Mouse (Mus musculus): ENCODE results near the gene Vmn2r27. TPM values are rescaled to one million over a fixed set of nuclear protein-coding genes. Genes with fewer than 3 reads are reported as not detected.
A peak's percentile ranks its signal among the peaks of the same experiment; 100 is the strongest.

Vmn2r27 gene
- total RNA-seq (2021) = not detected

DNA sequence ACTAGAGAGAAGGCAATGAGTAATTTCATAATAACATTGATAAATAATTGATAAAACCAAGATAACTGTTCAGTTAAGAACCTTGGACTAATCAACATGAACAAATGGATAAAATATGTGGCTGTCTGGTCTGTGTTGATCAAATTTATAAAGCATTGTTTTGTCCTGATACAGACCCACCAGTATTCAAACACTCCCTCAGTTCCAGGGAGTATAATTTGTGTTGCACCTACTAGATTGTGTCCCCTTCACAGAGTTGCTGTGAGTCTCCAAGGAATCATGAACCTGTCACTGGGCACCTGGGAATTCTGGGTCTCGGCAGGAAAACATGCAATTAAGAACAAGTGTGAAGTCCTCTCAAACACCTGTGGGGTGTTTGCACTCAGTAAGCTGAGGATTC lies at the start of gene Vmn2r27:
Gene Vmn2r27, minus strand, starts transcription at position 101 of the 400 bp plus-strand sequence.
- no peak for DNase-seq (ENCODE audit: low spot score in 2 of 2)
- intact Hi-C loops (cut with DNase I) = no loop called here

DNA sequence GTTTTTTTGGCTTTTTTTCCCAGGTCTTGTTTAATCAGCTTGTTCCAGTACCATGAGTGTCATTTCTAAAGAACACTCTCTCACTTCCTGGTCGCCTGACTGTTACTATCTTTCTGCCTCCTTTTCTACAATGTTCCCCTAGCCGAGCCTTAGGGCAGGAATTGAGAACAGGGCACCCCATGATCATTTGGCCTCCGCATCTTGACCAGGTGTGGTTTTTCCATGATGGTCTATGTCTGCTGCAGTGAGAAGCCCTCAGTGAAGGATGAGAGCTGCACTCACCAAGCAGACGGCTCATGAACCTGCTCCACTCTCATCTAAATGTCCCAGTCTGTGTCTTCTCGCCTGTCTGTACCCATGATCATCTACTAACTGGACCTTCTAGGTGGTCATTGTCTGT lies 46.6 kb upstream of the Vmn2r27 start:
- intact Hi-C loops (cut with DNase I) = no loop called here
- DNase-seq (ENCODE audit: low spot score in 2 of 2) = no peak

DNA sequence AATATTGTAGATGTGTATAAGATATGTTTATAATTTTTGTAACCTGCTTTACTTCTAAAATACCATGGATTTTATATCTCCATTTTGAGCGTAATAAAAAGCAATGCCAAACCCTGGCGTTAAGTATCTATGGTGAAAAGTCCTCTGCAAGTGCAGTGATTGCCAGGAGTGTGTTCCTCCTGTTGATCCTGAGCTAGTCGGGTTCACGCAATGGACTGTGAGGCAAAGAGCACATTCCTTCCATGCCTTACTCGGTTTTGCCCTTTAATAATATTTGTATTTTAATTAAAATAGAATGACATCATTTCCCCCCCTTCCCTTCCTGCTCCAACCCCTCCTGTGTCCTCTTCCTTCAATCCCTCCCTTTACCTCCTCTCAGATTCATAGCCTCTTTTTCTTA lies 46.0 kb upstream of the Vmn2r27 start:
- DNase-seq (ENCODE audit: low spot score in 2 of 2) = no peak
- intact Hi-C loops (cut with DNase I) = no loop called here

DNA sequence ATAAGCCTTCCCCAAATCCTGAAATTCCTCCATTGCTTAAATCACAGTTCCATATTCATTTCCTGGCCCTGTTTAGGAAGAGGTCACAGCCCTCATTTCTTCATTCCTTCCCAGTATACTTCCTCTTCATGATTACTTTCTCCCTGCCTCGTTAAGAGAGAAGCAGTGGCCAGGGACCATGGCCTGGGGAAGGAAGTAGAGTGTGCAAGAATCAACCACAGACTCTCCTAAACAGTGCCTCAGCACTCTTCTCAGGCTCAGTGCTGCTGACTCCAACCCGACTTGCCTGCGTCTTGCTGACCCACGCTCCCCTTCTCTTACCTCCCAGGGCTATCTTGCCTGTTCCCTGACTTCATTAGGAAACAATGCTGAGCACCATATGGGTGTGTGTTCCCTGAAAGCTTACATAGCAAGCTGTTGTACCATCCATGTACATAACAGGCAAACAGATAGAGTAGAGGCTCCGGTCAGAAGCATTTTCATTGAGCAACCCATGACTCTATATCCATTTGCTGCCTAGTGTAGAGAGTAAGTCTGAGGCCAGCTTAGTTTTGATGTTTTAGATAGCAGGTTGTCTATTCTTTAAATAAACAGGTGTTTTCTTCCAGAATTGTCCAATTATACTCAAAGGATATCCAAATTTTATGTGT lies 41.7 kb upstream of the Vmn2r27 start:
- intact Hi-C loops (cut with DNase I) = no loop called here
- no peak for DNase-seq (ENCODE audit: low spot score in 2 of 2)

DNA sequence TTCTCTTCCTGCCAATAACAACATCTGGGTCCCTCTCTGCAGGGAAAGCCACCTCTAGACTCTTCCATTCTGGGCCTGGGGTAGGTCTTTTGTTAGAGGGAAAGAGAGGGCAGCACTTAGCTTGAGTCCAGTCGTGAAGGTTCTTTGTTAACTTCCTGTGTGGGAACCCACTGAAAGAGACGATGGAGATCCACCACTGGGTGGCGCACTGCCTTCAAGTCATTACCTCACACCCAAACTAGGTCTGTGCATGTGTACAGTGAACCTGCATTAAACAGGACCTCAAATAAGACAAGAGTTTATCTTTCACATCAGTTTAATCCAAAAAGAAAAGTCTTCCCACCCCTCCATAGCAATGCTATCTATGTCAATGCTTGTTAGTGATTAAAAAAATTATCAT lies 31.0 kb upstream of the Vmn2r27 start:
- peak; percentile 60 to 65 for DNase-seq (ENCODE audit: low spot score in 2 of 2)
- intact Hi-C loops (cut with DNase I) = loop anchor here (1.0 to 10.0 kb wide), 6 partner anchors 100 to 1600 kb away; no protein-coding TSS in a partner anchor

DNA sequence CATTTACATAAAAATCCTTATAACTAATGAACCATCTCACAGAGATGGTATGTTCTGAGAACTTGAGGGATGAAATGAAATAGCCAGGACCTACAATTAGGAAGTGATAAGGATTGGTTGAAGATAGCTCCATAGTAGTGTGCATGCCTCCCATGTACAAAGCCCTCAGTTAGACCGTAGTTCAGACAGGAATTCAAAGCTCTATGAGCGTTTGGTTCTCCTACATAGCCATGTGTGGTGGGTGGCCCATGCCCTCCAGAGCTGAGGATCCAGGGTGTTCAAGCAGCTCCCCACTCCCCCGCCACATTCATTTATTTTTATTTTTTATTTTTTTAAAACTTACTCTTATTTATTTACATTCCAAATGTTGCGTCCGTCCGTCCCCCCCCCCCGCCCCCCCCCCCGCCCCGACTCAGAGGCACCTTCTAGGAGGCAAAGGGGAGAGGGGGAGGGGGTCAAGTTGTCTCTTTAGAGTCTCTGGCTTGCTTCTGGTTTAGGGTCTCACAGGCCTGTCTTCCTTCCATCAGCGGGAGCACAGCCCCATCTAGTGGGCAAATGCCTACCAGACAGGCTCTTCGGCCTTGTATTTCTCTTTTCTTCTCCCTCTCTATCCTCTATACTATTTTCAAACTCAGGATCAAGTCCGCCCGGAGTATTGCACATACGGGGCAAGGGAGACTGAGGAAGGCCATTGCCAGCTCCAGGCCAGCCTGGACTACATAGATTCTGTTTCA lies 28.7 kb upstream of the Vmn2r27 start:
- intact Hi-C loops (cut with DNase I) = loop anchor here (2.0 to 10.0 kb wide), 6 partner anchors 102 to 1598 kb away; no protein-coding TSS in a partner anchor
- DNase-seq (ENCODE audit: low spot score in 2 of 2) = peak; percentile 49 to 54

DNA sequence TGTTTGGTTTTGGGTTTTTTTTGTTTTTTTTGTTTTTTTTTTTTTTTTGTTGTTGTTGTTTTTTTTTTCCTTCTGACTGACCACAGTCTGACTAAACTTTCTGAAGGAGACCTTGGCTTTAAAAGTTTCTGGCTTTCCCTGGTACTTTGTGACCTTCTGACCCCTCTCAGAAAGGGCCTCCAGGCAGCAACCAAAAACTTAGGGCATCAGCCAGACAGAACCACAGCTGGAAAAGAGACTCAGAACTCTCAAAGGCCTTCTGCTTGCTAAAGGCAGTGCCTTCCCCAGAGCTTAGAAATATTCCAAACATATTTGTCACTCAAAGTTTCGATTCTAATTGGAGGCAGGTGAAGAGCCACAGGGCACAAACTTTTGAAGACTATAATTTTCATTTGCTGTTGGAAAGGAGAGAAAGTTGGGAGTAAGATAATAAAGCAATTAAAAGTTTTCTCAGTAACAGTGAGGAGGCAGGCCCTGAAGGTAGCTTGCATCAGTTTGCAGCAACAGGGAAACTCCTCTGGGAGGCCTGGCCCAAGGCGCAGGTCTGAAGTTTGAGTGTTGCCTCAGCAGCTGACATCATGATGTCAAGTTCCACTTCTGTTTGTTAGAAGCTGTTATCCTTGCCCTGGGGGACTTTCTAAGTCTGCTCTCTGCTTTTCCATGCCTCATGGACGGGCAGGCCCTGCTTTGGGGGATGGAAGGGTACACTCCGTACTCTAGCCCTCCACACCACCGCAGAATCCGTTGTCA lies 24.2 kb upstream of the Vmn2r27 start:
- no peak for DNase-seq (ENCODE audit: low spot score in 2 of 2)
- intact Hi-C loops (cut with DNase I) = no loop called here

DNA sequence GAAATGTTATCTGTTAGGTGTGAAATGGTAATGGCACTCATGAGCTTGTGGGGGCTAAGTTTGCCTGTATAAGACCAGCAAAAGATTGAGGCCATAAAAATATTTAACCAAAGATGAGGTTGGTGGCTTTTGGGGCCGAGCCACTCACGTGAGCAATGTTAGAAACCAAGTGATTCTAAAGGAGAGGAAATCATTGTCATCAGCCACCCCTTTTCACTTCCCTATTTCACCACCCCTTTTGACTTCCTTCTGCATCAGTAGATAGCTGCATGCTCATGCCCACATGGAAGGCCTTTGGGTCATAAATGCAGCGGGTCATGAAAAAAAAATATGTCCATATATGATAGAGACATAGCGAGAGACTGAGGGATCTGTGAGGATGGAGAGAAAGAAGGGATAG lies 29.5 kb downstream of the Vmn2r27 start:
- intact Hi-C loops (cut with DNase I) = no loop called here
- no peak for DNase-seq (ENCODE audit: low spot score in 2 of 2)

DNA sequence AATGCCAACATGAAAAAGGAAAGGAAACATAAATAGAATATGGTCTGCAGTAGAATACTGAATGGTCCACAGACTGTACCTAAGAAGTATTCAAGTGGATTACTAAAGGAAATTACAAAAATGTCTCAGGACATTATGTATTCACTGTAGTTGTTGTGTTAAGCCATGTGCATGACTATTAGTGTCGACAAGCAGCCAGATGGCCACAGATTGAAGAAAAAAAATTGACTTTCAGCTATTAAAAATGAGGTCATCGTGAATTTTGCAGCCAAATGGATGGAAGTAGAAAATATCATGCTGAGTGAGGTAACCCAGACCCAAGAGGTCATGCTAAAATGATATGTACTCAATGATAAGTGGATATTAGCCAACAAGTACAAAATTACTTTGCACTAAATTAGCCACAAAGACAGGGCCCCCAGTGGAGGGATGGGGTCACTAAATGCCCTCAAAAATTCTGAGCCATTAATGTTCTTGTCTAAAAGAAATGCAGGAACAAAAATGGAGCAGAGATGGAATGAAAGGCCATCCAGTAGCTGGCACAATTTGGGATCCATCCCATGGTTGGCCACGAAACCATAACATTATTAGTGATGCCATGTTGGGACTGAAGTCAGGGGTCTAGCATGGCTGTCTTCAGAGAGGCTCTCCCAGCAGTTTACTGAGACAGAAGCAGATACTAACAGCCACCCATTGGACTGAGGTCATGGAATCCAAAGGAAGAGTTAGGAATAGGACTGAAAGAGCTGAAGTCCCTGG lies 63.0 kb downstream of the Vmn2r27 start:
- no peak for DNase-seq (ENCODE audit: low spot score in 2 of 2)
- intact Hi-C loops (cut with DNase I) = no loop called here

DNA sequence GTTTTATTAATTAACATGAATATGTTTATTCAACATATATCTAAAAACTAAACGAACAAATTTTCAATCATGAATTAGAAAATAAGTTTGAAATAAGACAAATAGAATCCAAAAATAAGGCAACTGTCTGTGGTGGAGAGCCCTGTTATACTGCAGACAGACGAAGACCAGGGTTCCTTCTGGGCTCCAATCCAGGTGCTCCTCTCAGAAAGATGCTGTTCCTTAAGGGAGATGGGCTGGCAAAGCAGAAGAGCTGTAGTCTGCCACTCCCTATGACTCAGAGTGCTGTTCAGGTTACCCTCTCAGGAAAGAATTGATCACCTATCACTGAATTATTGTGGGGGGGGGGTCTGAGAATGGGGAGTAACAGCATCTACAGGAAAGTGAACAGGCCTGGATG lies 65.1 kb downstream of the Vmn2r27 start:
- intact Hi-C loops (cut with DNase I) = no loop called here
- no peak for DNase-seq (ENCODE audit: low spot score in 2 of 2)

DNA sequence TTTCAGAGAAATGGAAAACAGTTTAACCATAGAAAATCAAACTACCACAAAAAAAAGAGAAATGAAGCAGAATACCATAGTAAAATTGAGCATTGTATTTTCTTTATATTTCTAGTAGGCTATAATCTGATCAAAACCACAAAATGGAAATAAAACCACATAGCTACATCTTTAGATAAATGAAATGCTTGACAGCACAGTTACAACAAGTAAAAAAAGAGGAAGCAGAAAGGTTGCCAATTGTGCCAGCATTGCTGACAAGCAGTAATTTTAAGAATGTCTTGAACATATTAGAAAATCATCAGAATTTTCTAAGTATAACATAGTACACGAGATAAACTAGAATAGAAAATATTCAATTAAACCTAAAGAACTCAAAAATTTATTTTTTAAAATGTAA lies 81.8 kb downstream of the Vmn2r27 start:
- intact Hi-C loops (cut with DNase I) = no loop called here
- DNase-seq (ENCODE audit: low spot score in 2 of 2) = no peak

Other genes starting within 250 kb of the Vmn2r27 start
- not detected for gene Vmn2r26, start 207.3 kb downstream of the Vmn2r27 start, total RNA-seq (2021)
- gene Cd163, start 72.8 kb upstream of the Vmn2r27 start, total RNA-seq (2021) = 1 to 10 TPM; 1.7 to 4.5 TPM
- 10 to 100 TPM; 60.9 to 67.5 TPM for gene Pex5, start 183.2 kb upstream of the Vmn2r27 start, total RNA-seq (2021)
- gene Clstn3, start 232.9 kb upstream of the Vmn2r27 start, total RNA-seq (2021) = 100 to 1,000 TPM; 362 to 401 TPM

All from left cerebral cortex, postnatal 36 days (tissue).